ENCODE assay signal across 27 mouse cellular contexts in genomic region chr1:88378446-88378845, GRCm38 (mm10). TPM values are rescaled to one million over a fixed set of nuclear protein-coding genes. Genes with fewer than 3 reads are reported as not detected.
DNase-seq lines count a peak whose midpoint lies in the region; ATAC-seq lines count a peak whose summit lies in the region.
"Had no signal": no experiment of that assay in that cellular context is flagged by ENCODE, and none has a peak within 500 bp of the region (broad histone marks: within the 10 kb centered on the region; RNA-seq: fewer than 3 reads in every experiment).

No protein-coding gene starts in this region.

- no peak for ATAC-seq in kidney, embryonic 14.5 days (ENCODE audit: low FRiP score, low TSS enrichment)
- ATAC-seq: forebrain, embryonic 14.5 days; hindbrain, embryonic 16.5 days; midbrain, embryonic 15.5 days had no signal

- H3K4me2 ChIP-seq in kidney, embryonic 14.5 days (replicated peaks; ENCODE audit: low read depth, low read length) = no peak overlapping the region
- H3K4me2 ChIP-seq: embryonic facial prominence, embryonic 12.5 days; heart, embryonic 15.5 days; limb, embryonic 15.5 days; midbrain, embryonic 15.5 days; neural tube, embryonic 15.5 days; stomach, embryonic 15.5 days had no signal

- H3K27me3 ChIP-seq in kidney, embryonic 14.5 days (ENCODE audit: control insufficient read depth, insufficient read depth, low read length) = no peaks in the 10 kb centered on the region
- H3K27me3 ChIP-seq: embryonic facial prominence, embryonic 12.5 days; heart, embryonic 15.5 days; limb, embryonic 15.5 days; midbrain, embryonic 15.5 days; neural tube, embryonic 15.5 days; stomach, embryonic 15.5 days had no signal

- WGBS in kidney, embryonic 14.5 days = 94% methylated on average over 1 of the region's 1 CpGs

- peaks cover 6% of the 10 kb centered on the region; the same call in 1 of the 2 replicates for H3K9me3 ChIP-seq in kidney, embryonic 14.5 days (ENCODE audit: control insufficient read depth, low read length)
- H3K9me3 ChIP-seq: embryonic facial prominence, embryonic 12.5 days; heart, embryonic 10.5 days; heart, embryonic 15.5 days; limb, embryonic 10.5 days; limb, embryonic 15.5 days; midbrain, embryonic 15.5 days; stomach, embryonic 15.5 days had no signal

- peak; percentile 43 to 55 for DNase-seq in cerebellum, postnatal 10 days
- DNase-seq in cerebellum, postnatal 25 days = no peak
- DNase-seq in kidney, postnatal 36 days = peak; percentile 16 to 42
- DNase-seq in Muller cell, postnatal 12 days (ENCODE audit: inconsistent ontology term) = peak; percentile 22
- DNase-seq in NIH3T3 (ENCODE audit: low read depth) = peak; percentile 9
- DNase-seq: B cell, adult 2 months; cerebellum, adult 2 months; embryo, embryonic 11 days; gastrocnemius, postnatal 25 days; kidney, adult 18-20 months; retina, postnatal 1 day; right cerebral cortex, postnatal 14 days had no signal

- no peak overlapping the region for H3K9ac ChIP-seq in kidney, embryonic 14.5 days (ENCODE audit: low read depth, low read length)
- H3K9ac ChIP-seq: embryonic facial prominence, embryonic 12.5 days; heart, embryonic 15.5 days; limb, embryonic 15.5 days; liver, embryonic 14.5 days; midbrain, embryonic 15.5 days; neural tube, embryonic 15.5 days; stomach, embryonic 15.5 days had no signal

- H3K4me1 ChIP-seq in kidney, embryonic 14.5 days (ENCODE audit: control insufficient read depth, insufficient read depth, low read length) = no peaks in the 10 kb centered on the region
- H3K4me1 ChIP-seq: embryonic facial prominence, embryonic 12.5 days; heart, embryonic 10.5 days; heart, embryonic 15.5 days; limb, embryonic 10.5 days; limb, embryonic 15.5 days; midbrain, embryonic 10.5 days; midbrain, embryonic 15.5 days; neural tube, embryonic 15.5 days; stomach, embryonic 15.5 days had no signal

- H3K4me3 ChIP-seq in kidney, embryonic 14.5 days (ENCODE audit: low read length) = no peak overlapping the region
- H3K4me3 ChIP-seq: embryonic facial prominence, embryonic 12.5 days; heart, embryonic 10.5 days; heart, embryonic 15.5 days; limb, embryonic 10.5 days; limb, embryonic 15.5 days; midbrain, embryonic 10.5 days; midbrain, embryonic 15.5 days; neural tube, embryonic 15.5 days; stomach, embryonic 15.5 days had no signal

- H3K27ac ChIP-seq in kidney, embryonic 14.5 days (ENCODE audit: low read depth, low read length) = no peak overlapping the region
- H3K27ac ChIP-seq: embryonic facial prominence, embryonic 12.5 days; heart, embryonic 10.5 days; heart, embryonic 15.5 days; limb, embryonic 10.5 days; limb, embryonic 15.5 days; liver, embryonic 14.5 days; midbrain, embryonic 10.5 days; midbrain, embryonic 15.5 days; neural tube, embryonic 15.5 days; stomach, embryonic 15.5 days had no signal

- no peaks in the 10 kb centered on the region for H3K36me3 ChIP-seq in kidney, embryonic 14.5 days (ENCODE audit: control insufficient read depth, insufficient read depth, low read length)
- H3K36me3 ChIP-seq: embryonic facial prominence, embryonic 12.5 days; heart, embryonic 10.5 days; heart, embryonic 15.5 days; limb, embryonic 10.5 days; limb, embryonic 15.5 days; midbrain, embryonic 10.5 days; midbrain, embryonic 15.5 days; neural tube, embryonic 15.5 days; stomach, embryonic 15.5 days had no signal

RNA-seq across cellular contexts. Expression of gene Spp2, which starts 28.3 kb away (rescaled TPM):
- polyA plus RNA-seq in kidney, embryonic 14.5 days (2014; fragmentation: Nextera tagmentation; extraction: Ambion mirVana) = 3.4 and 8.6 TPM in 2 replicates
- polyA plus RNA-seq: embryonic facial prominence, embryonic 12.5 days; hindbrain, embryonic 11.5 days; limb, embryonic 10.5 days; midbrain, embryonic 10.5 days; neural tube, embryonic 15.5 days; small intestine, adult 2 months had no signal

Comparison
In these comparisons a context has a peak if more than half of its experiments do, and no peak if none do; other contexts are left out.
1. DNase-seq: peak in cerebellum, postnatal 10 days (2 of 2), kidney, postnatal 36 days (2 of 2), Muller cell, postnatal 12 days (single experiment) and NIH3T3 (single experiment); none in cerebellum, postnatal 25 days (0 of 2).